ENCODE assay signal across 8 mouse cellular contexts in genomic region chr9:20898511-20899073, GRCm38 (mm10). TPM values are rescaled to one million over a fixed set of nuclear protein-coding genes. Genes with fewer than 3 reads are reported as not detected.
A peak's percentile ranks its signal among the peaks of the same experiment; 100 is the strongest.
DNase-seq lines count a peak whose midpoint lies in the region; ATAC-seq and TF ChIP-seq lines count a peak whose summit lies in the region.

Gene Eif3g (minus strand): TSS chr9:20898623.

- TF ChIP-seq EP300 in heart, adult 2 months (IDR thresholded peaks at IDR 0.05; ENCODE audit: insufficient read depth, low read depth, low read length), result peak; percentile 71; the same call in 1 of the 2 replicates

- peak within 1 kb of the TSS; percentile 59 for H3K27ac ChIP-seq in bone marrow, adult 2 months (ENCODE audit: control insufficient read depth, insufficient read depth, low read depth, low read length, poor library complexity)
- H3K27ac ChIP-seq in embryonic facial prominence, embryonic 14.5 days (replicated peaks; ENCODE audit: low read depth, low read length), result 0 out of 2 replicates have a peak within 1 kb of the TSS, but pooled peaks have one; percentile 40
- H3K27ac ChIP-seq in heart, adult 2 months, result peak within 1 kb of the TSS; percentile 84
- H3K27ac ChIP-seq in liver, adult 2 months (replicated peaks; ENCODE audit: insufficient read depth, low read depth, low read length), result no peak within 1 kb of the TSS

- peak within 1 kb of the TSS; percentile 96 for H3K9ac ChIP-seq in embryonic facial prominence, embryonic 14.5 days (ENCODE audit: low read depth, low read length)
- H3K9ac ChIP-seq in heart, adult 2 months (ENCODE audit: low read depth, low read length), result peak within 1 kb of the TSS; percentile 92
- H3K9ac ChIP-seq in liver, adult 2 months (ENCODE audit: low read depth, low read length), result peak within 1 kb of the TSS; percentile 95

- H3K9me3 ChIP-seq in embryonic facial prominence, embryonic 14.5 days (ENCODE audit: control insufficient read depth, low read length), result no peaks in the 10 kb centered on the region

- peak within 1 kb of the TSS; percentile 62 for H3ac ChIP-seq in C2C12 (ENCODE audit: control insufficient read depth, insufficient read length, low read depth)

- intact Hi-C loops in heart, adult 2 months (cut with DNase I), result loop anchor here (1.0 to 10.0 kb wide), 3 partner anchors 19 to 386 kb away; partner anchors contain the start of genes Angptl6, Kri1 and S1pr2

- H3K79me2 ChIP-seq in C2C12 (ENCODE audit: control insufficient read depth, insufficient read depth), result peaks cover 30% of the 10 kb centered on the region
- H3K79me2 ChIP-seq in heart, adult 2 months (replicated peaks; ENCODE audit: control insufficient read depth, insufficient read depth, low read length), result peaks cover 3% of the 10 kb centered on the region; the same call in 1 of the 2 replicates
- H3K79me2 ChIP-seq in liver, adult 2 months (ENCODE audit: control insufficient read depth, insufficient read depth, low read length), result peaks cover 17% of the 10 kb centered on the region; the same call in 1 of the 2 replicates

- TF ChIP-seq POLR2A in bone marrow, adult 2 months (IDR thresholded peaks at IDR 0.05; ENCODE audit: borderline replicate concordance, control insufficient read depth, low read depth, low read length), result peak; percentile 50; the same call in 1 of the 2 replicates
- peak; percentile 72 for TF ChIP-seq POLR2A in heart, adult 2 months (IDR thresholded peaks at IDR 0.05; ENCODE audit: insufficient read depth, low read depth, low read length)
- TF ChIP-seq POLR2A in liver, adult 2 months (IDR thresholded peaks at IDR 0.05; ENCODE audit: extremely low read depth, insufficient read depth, low read length), result peak; percentile 62

- 7% methylated on average over 34 of the region's 34 CpGs for WGBS in bone marrow, adult 2 months
- WGBS in embryonic facial prominence, embryonic 14.5 days, result 4% methylated on average over 34 of the region's 34 CpGs
- WGBS in heart, adult 2 months, result 4% methylated on average over 34 of the region's 34 CpGs
- WGBS in liver, adult 2 months, result 3% methylated on average over 34 of the region's 34 CpGs

- no peaks in the 10 kb centered on the region; the same call in 1 of the 2 replicates for H3K4me1 ChIP-seq in bone marrow, adult 2 months (ENCODE audit: control insufficient read depth, insufficient read depth, low read length)
- H3K4me1 ChIP-seq in embryonic facial prominence, embryonic 14.5 days (ENCODE audit: control insufficient read depth, insufficient read depth, low read length), result peaks cover 7% of the 10 kb centered on the region; the same call in 1 of the 2 replicates
- peaks cover 6% of the 10 kb centered on the region for H3K4me1 ChIP-seq in heart, adult 2 months (ENCODE audit: control insufficient read depth, insufficient read depth, low read length)
- peaks cover 15% of the 10 kb centered on the region for H3K4me1 ChIP-seq in liver, adult 2 months (ENCODE audit: control insufficient read depth, insufficient read depth, low read length)

- H3K4me2 ChIP-seq in embryonic facial prominence, embryonic 14.5 days (ENCODE audit: low read depth, low read length), result peak within 1 kb of the TSS; percentile 67

- peak; percentile 90 for ATAC-seq in embryonic facial prominence, embryonic 14.5 days (ENCODE audit: low read depth)
- ATAC-seq in monocyte, adult 5-6 weeks (replicated peaks; ENCODE audit: insufficient number of reproducible peaks, low FRiP score, low TSS enrichment, poor library complexity, severe bottlenecking), result peak; percentile 81

- H3K79me3 ChIP-seq in C2C12 (ENCODE audit: low read depth), result peaks cover 26% of the 10 kb centered on the region

- peak; percentile 94 for DNase-seq in embryonic facial prominence, embryonic 14.5 days (ENCODE audit: low spot score)
- peak; percentile 87 to 91 for DNase-seq in heart, adult 2 months
- DNase-seq in kidney, adult 8-10 months, result peak; percentile 77 to 86
- DNase-seq in liver, adult 2 months (ENCODE audit: extremely low read depth, low read depth, low spot score), result peak; percentile 72
- peak; percentile 81 to 85 for DNase-seq in spleen, postnatal 36 days (ENCODE audit: low spot score in 2 of 2)

- peak within 1 kb of the TSS; percentile 74 for H3K4me3 ChIP-seq in C2C12 (ENCODE audit: insufficient read depth, poor library complexity, severe bottlenecking)
- H3K4me3 ChIP-seq in bone marrow, adult 2 months (replicated peaks; ENCODE audit: control insufficient read depth, low read depth, low read length), result peak within 1 kb of the TSS; percentile 93
- peak within 1 kb of the TSS; percentile 93 for H3K4me3 ChIP-seq in embryonic facial prominence, embryonic 14.5 days (ENCODE audit: low read depth, low read length)
- H3K4me3 ChIP-seq in heart, adult 2 months, result peak within 1 kb of the TSS; percentile 90
- peak within 1 kb of the TSS; percentile 95 for H3K4me3 ChIP-seq in liver, adult 2 months (ENCODE audit: insufficient read depth, low read depth, low read length)

- H3K27me3 ChIP-seq in C2C12 (ENCODE audit: control insufficient read depth, insufficient read depth, insufficient read length), result no peaks in the 10 kb centered on the region
- no peaks in the 10 kb centered on the region for H3K27me3 ChIP-seq in embryonic facial prominence, embryonic 14.5 days (replicated peaks; ENCODE audit: control insufficient read depth, insufficient read depth, low read length)
- no peaks in the 10 kb centered on the region for H3K27me3 ChIP-seq in heart, adult 2 months (ENCODE audit: control insufficient read depth, insufficient read depth, low read length)
- no peaks in the 10 kb centered on the region for H3K27me3 ChIP-seq in liver, adult 2 months (ENCODE audit: control insufficient read depth, insufficient read depth, low read length)

- peaks cover 35% of the 10 kb centered on the region for H3K36me3 ChIP-seq in C2C12 (ENCODE audit: control insufficient read depth, insufficient read depth)
- peaks cover 33% of the 10 kb centered on the region for H3K36me3 ChIP-seq in embryonic facial prominence, embryonic 14.5 days (ENCODE audit: control insufficient read depth, insufficient read depth, low read length)
- H3K36me3 ChIP-seq in heart, adult 2 months (ENCODE audit: control insufficient read depth, insufficient read depth, low read length), result no peaks in the 10 kb centered on the region
- H3K36me3 ChIP-seq in liver, adult 2 months (ENCODE audit: control insufficient read depth, insufficient read depth, low read length), result peaks cover 5% of the 10 kb centered on the region; the same call in 1 of the 2 replicates

- TF ChIP-seq CTCF in C2C12 (IDR thresholded peaks at IDR 0.05; ENCODE audit: control insufficient read depth, insufficient read depth, insufficient read length), result peak; percentile 96
- TF ChIP-seq CTCF in bone marrow, adult 2 months (IDR thresholded peaks at IDR 0.05; ENCODE audit: control insufficient read depth, insufficient read depth, low read length), result peak; percentile 96
- TF ChIP-seq CTCF in heart, adult 2 months (IDR thresholded peaks at IDR 0.05), result no peak; the same call in 1 of the 2 replicates
- peak; percentile 96 for TF ChIP-seq CTCF in liver, adult 2 months (IDR thresholded peaks at IDR 0.05; ENCODE audit: low read depth, low read length)

TF ChIP-seq in C2C12, 6 proteins besides CTCF, POLR2A, EP300 and RAD21:
- TF ChIP-seq MYOD1 (IDR thresholded peaks at IDR 0.05; ENCODE audit: control insufficient read depth, insufficient read length, low read depth), result no peak
- no peak for TF ChIP-seq FOSL1 (IDR thresholded peaks at IDR 0.05; ENCODE audit: insufficient read depth, low read length, poor library complexity, severe bottlenecking)
- TF ChIP-seq USF1 (IDR thresholded peaks at IDR 0.05; ENCODE audit: low read depth), result no peak
- TF ChIP-seq MYOG (IDR thresholded peaks at IDR 0.05; ENCODE audit: control insufficient read depth, extremely low read depth, insufficient read length), result no peak
- TF ChIP-seq MAX (IDR thresholded peaks at IDR 0.05), result peak; percentile 61
TF ChIP-seq in C2C12: peak in this region for 1.

RNA-seq across cellular contexts. Expression of gene Eif3g, which starts in this region (rescaled TPM):
- polyA plus RNA-seq in C2C12 (2012; fragmentation: generic; extraction: Trizol), result 247 TPM
- 62.7 and 99.1 TPM in 2 replicates for polyA plus RNA-seq in bone marrow, adult 2 months (2011; ENCODE audit: insufficient read depth, insufficient read length, low replicate concordance, missing spikeins)
- 245 and 273 TPM in 2 replicates for polyA plus RNA-seq in embryonic facial prominence, embryonic 14.5 days (2014; fragmentation: Nextera tagmentation; extraction: Ambion mirVana)
- total RNA-seq in heart, adult 2 months (2021), result 100 to 1,000 TPM; 101 to 113 TPM
- 69.6 and 69.9 TPM in 2 replicates for polyA plus RNA-seq in heart, adult 2 months (2012; rRNA removed)
- total RNA-seq in liver, adult 2 months (2014; rRNA removed), result 51.7 and 60.4 TPM in 2 replicates
- 91.8 and 98.3 TPM in 2 replicates for polyA plus RNA-seq in liver, adult 2 months (2012; rRNA removed)
- 87.5 to 120 TPM (median 97.3 TPM) in 3 replicates for total RNA-seq in monocyte, adult 5-6 weeks (2017)
